In genomic region chr10:121206002-121206742, GRCm38 (mm10) we compare ENCODE assay signal across 8 mouse cellular contexts.
DNase-seq lines count a peak whose midpoint lies in the region; ATAC-seq lines count a peak whose summit lies in the region.

No protein-coding gene starts in this region.

- no peaks in the 10 kb centered on the region for H3K27me3 ChIP-seq in heart, embryonic 11.5 days (ENCODE audit: control insufficient read depth, insufficient read depth, low read length)
- H3K27me3 ChIP-seq in kidney, embryonic 15.5 days, result no peaks in the 10 kb centered on the region
- H3K27me3 ChIP-seq in midbrain, embryonic 16.5 days (ENCODE audit: control insufficient read depth, insufficient read depth, low read depth, low read length), result no peaks in the 10 kb centered on the region

- no peak overlapping the region for H3K4me3 ChIP-seq in heart, embryonic 11.5 days (ENCODE audit: low read depth, low read length)
- H3K4me3 ChIP-seq in kidney, embryonic 15.5 days (replicated peaks), result no peak overlapping the region
- no peak overlapping the region for H3K4me3 ChIP-seq in midbrain, embryonic 16.5 days (ENCODE audit: low read depth, low read length)

- no peaks in the 10 kb centered on the region for H3K9me3 ChIP-seq in heart, embryonic 11.5 days (replicated peaks; ENCODE audit: control insufficient read depth, low read length)
- H3K9me3 ChIP-seq in kidney, embryonic 15.5 days (replicated peaks), result no peaks in the 10 kb centered on the region
- no peaks in the 10 kb centered on the region for H3K9me3 ChIP-seq in midbrain, embryonic 16.5 days (replicated peaks; ENCODE audit: control insufficient read depth, low read length, poor library complexity, severe bottlenecking)

- WGBS in heart, embryonic 11.5 days (ENCODE audit: insufficient replicate concordance), result 51% methylated on average over 15 of the region's 15 CpGs
- 14% methylated on average over 15 of the region's 15 CpGs for WGBS in kidney, embryonic 15.5 days
- WGBS in midbrain, embryonic 16.5 days, result 2% methylated on average over 15 of the region's 15 CpGs

- no peak overlapping the region for H3K4me2 ChIP-seq in heart, embryonic 11.5 days
- peak overlapping the region; percentile 37 for H3K4me2 ChIP-seq in kidney, embryonic 15.5 days
- peak overlapping the region; percentile 12; the same call in 1 of the 2 replicates for H3K4me2 ChIP-seq in midbrain, embryonic 16.5 days (ENCODE audit: low read length)

- ATAC-seq in heart, embryonic 11.5 days (replicated peaks; ENCODE audit: insufficient number of reproducible peaks, low FRiP score, low TSS enrichment), result no peak
- ATAC-seq in kidney, embryonic 15.5 days (replicated peaks; ENCODE audit: low FRiP score), result peak; percentile 80
- peak; percentile 96 for ATAC-seq in midbrain, embryonic 16.5 days

- 0 out of 2 replicates have a peak overlapping the region, but pooled peaks have one; percentile 22 for H3K27ac ChIP-seq in heart, embryonic 11.5 days (ENCODE audit: low read depth, low read length)
- H3K27ac ChIP-seq in kidney, embryonic 15.5 days, result peak overlapping the region; percentile 70
- H3K27ac ChIP-seq in midbrain, embryonic 16.5 days (ENCODE audit: low read length), result peak overlapping the region; percentile 67

- H3K9ac ChIP-seq in heart, embryonic 11.5 days (ENCODE audit: low read depth, low read length), result no peak overlapping the region
- H3K9ac ChIP-seq in kidney, embryonic 15.5 days, result no peak overlapping the region
- H3K9ac ChIP-seq in midbrain, embryonic 16.5 days (ENCODE audit: low read depth, low read length), result peak overlapping the region; percentile 15; the same call in 1 of the 2 replicates

- H3K4me1 ChIP-seq in heart, embryonic 11.5 days (ENCODE audit: control insufficient read depth, insufficient read depth, low read length), result no peaks in the 10 kb centered on the region; the same call in 1 of the 2 replicates
- peaks cover 13% of the 10 kb centered on the region; the same call in 1 of the 2 replicates for H3K4me1 ChIP-seq in kidney, embryonic 15.5 days
- H3K4me1 ChIP-seq in midbrain, embryonic 16.5 days (ENCODE audit: control insufficient read depth, insufficient read depth, low read length), result peaks cover 10% of the 10 kb centered on the region

- DNase-seq in cerebellum, adult 11 months, result peak; percentile 6
- DNase-seq in embryo, embryonic 11.5 days (ENCODE audit: low read depth, low spot score), result peak; percentile 19
- peak; percentile 97 for DNase-seq in left cerebral cortex, postnatal 4 days
- DNase-seq in spleen, adult 18-20 months, result no peak
- no peak for DNase-seq in thymus, postnatal 0 days (ENCODE audit: low spot score)

- intact Hi-C loops in left cerebral cortex, postnatal 4 days (cut with DNase I), result no loop called here

- H3K36me3 ChIP-seq in heart, embryonic 11.5 days (ENCODE audit: control insufficient read depth, insufficient read depth, low read length), result no peaks in the 10 kb centered on the region
- H3K36me3 ChIP-seq in kidney, embryonic 15.5 days, result no peaks in the 10 kb centered on the region
- H3K36me3 ChIP-seq in midbrain, embryonic 16.5 days (ENCODE audit: control insufficient read depth, insufficient read depth, low read length), result no peaks in the 10 kb centered on the region

Comparison
In these comparisons a context has a peak if more than half of its experiments do, and no peak if none do; other contexts are left out.
1. DNase-seq: peak in cerebellum, adult 11 months (single experiment), embryo, embryonic 11.5 days (single experiment) and left cerebral cortex, postnatal 4 days (single experiment); none in spleen, adult 18-20 months (0 of 2) and thymus, postnatal 0 days (single experiment).
2. Peak in every context shown above with its lines, with median percentiles within 50 percentile points of each other: H3K27ac ChIP-seq.